8 mouse cellular contexts compared by ENCODE assay signal in genomic region chr7:61982203-61982932, GRCm38 (mm10).
DNase-seq lines count a peak whose midpoint lies in the region; ATAC-seq and TF ChIP-seq lines count a peak whose summit lies in the region.

No protein-coding gene starts in this region.

- peaks cover 3% of the 10 kb centered on the region; the same call in 1 of the 2 replicates for H3K4me1 ChIP-seq in forebrain, embryonic 15.5 days
- no peaks in the 10 kb centered on the region for H3K4me1 ChIP-seq in midbrain, embryonic 14.5 days (ENCODE audit: control insufficient read depth, insufficient read depth, low read length)
- H3K4me1 ChIP-seq in thymus, adult 2 months (replicated peaks; ENCODE audit: control insufficient read depth, insufficient read depth, low read length) = no peaks in the 10 kb centered on the region

- DNase-seq in adrenal gland, adult (ENCODE audit: inconsistent age in 2 of 2, low spot score in 1 of 2) = peak; percentile 6 to 33
- DNase-seq in adrenal gland, adult 8-10 months = no peak
- peak; percentile 6 for DNase-seq in adipocyte (ENCODE audit: low spot score)
- DNase-seq in layer of hippocampus, postnatal 36 days = peak; percentile 56 to 59
- DNase-seq in midbrain, embryonic 14.5 days = peak; percentile 68
- no peak for DNase-seq in thymus, adult 2 months

- no peak for TF ChIP-seq POLR2A in thymus, adult 2 months (IDR thresholded peaks at IDR 0.05; ENCODE audit: control insufficient read depth, extremely low read depth, insufficient read depth, low read length, poor library complexity)

- H3K9ac ChIP-seq in forebrain, embryonic 15.5 days (replicated peaks) = no peak overlapping the region
- no peak overlapping the region for H3K9ac ChIP-seq in midbrain, embryonic 14.5 days (replicated peaks; ENCODE audit: low read length)

- H3K27ac ChIP-seq in forebrain, embryonic 15.5 days (replicated peaks) = peak overlapping the region; percentile 63
- peak overlapping the region; percentile 41 for H3K27ac ChIP-seq in midbrain, embryonic 14.5 days (replicated peaks; ENCODE audit: low read depth, low read length)
- no peak overlapping the region for H3K27ac ChIP-seq in thymus, adult 2 months (ENCODE audit: control insufficient read depth, insufficient read depth, low read length)

- H3K4me2 ChIP-seq in forebrain, embryonic 15.5 days (replicated peaks) = no peak overlapping the region
- H3K4me2 ChIP-seq in midbrain, embryonic 14.5 days (ENCODE audit: low read length) = no peak overlapping the region

- peak; percentile 96 for ATAC-seq in forebrain, embryonic 15.5 days (replicated peaks)
- peak; percentile 62 for ATAC-seq in midbrain, embryonic 14.5 days (ENCODE audit: low FRiP score, low TSS enrichment)
- no peak for ATAC-seq in granulocyte monocyte progenitor cell, adult 5-6 weeks (replicated peaks; ENCODE audit: poor library complexity, severe bottlenecking)

- no peak for TF ChIP-seq CTCF in thymus, adult 2 months (IDR thresholded peaks at IDR 0.05; ENCODE audit: borderline replicate concordance, control insufficient read depth, extremely low read depth, insufficient read depth, low read length, poor library complexity)

- 40% methylated on average over 2 of the region's 2 CpGs for WGBS in forebrain, embryonic 15.5 days
- WGBS in midbrain, embryonic 14.5 days = 42% methylated on average over 2 of the region's 2 CpGs
- 63% methylated on average over 2 of the region's 2 CpGs for WGBS in thymus, adult 2 months

- H3K27me3 ChIP-seq in forebrain, embryonic 15.5 days = no peaks in the 10 kb centered on the region
- no peaks in the 10 kb centered on the region for H3K27me3 ChIP-seq in midbrain, embryonic 14.5 days (ENCODE audit: control insufficient read depth, insufficient read depth, low read length)
- H3K27me3 ChIP-seq in thymus, adult 2 months (ENCODE audit: control insufficient read depth, insufficient read depth, low read length) = no peaks in the 10 kb centered on the region

- 0 out of 2 replicates have a peak, but pooled peaks cover 2% of the 10 kb centered on the region for H3K9me3 ChIP-seq in forebrain, embryonic 15.5 days
- no peaks in the 10 kb centered on the region for H3K9me3 ChIP-seq in midbrain, embryonic 14.5 days (ENCODE audit: control insufficient read depth, low read length)

- no peaks in the 10 kb centered on the region for H3K36me3 ChIP-seq in forebrain, embryonic 15.5 days
- H3K36me3 ChIP-seq in midbrain, embryonic 14.5 days (ENCODE audit: control insufficient read depth, insufficient read depth, low read length) = no peaks in the 10 kb centered on the region
- H3K36me3 ChIP-seq in thymus, adult 2 months (ENCODE audit: control insufficient read depth, insufficient read depth, low read length) = no peaks in the 10 kb centered on the region

- H3K4me3 ChIP-seq in forebrain, embryonic 15.5 days = no peak overlapping the region
- no peak overlapping the region for H3K4me3 ChIP-seq in midbrain, embryonic 14.5 days (replicated peaks; ENCODE audit: low read depth, low read length)
- no peak overlapping the region for H3K4me3 ChIP-seq in thymus, adult 2 months (ENCODE audit: control insufficient read depth, insufficient read depth, low read length)

Comparison
In these comparisons a context has a peak if more than half of its experiments do, and no peak if none do; other contexts are left out.
1. DNase-seq: peak in adrenal gland, adult (2 of 2), adipocyte (single experiment), layer of hippocampus, postnatal 36 days (2 of 2) and midbrain, embryonic 14.5 days (single experiment); none in adrenal gland, adult 8-10 months (single experiment) and thymus, adult 2 months (single experiment).